Mouse (Mus musculus): ENCODE measurements at regions not wholly inside any gene's neighbourhood (a gene's known extent, or its start where the extent isn't known, plus 50 kb on each side); places are given as distances from the start of the nearest gene placed in this dataset.

DNA sequence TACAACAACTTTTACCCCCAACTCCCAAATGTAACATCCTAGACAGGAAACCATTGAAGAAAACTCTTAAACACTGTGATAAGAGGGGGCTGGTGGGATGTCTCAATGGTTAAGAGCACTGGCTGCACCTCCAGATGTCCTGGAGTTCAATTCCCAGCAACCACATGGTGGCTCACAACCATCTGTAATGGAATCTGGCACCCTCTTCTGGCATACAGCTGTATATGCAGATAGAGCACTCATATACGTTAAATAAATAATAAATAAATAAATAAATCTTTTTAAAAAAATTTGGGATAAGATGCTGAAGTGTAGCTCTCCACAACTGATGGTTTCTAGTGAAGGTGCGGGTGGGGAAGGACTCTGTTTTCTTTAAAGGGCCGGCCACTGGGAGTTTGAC, 69.3 kb downstream of the Kctd15 start:
- DNase-seq (ENCODE audit: low read depth, low spot score): no peak

DNA sequence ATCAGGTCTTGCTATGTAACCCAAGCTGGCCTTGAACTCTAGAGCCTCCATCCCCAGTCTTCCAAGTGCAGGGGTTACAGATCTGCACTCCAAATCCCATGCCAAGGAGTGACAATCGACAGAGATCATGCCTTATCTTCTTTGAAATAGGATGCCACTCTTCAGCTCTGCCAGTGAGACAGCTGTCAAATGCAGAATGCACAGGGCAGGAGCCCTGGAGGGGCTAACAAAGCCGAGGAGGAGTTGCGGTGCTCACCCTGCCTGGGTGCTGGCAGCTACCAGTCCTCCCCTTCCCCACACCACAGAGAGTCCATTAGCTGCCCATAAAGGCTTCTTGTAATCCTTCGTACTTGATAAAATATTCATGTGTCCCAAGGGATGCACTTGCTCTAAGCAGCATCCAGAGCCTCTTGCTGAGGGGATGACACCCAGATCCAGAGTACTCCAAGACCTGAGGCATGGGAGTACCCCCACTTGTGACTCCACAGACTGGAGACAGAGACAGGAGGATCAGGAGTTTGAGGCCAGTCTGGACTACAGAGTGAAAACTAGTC, 71.1 kb downstream of the Kctd15 start:
- DNase-seq (ENCODE audit: low read depth, low spot score): no peak

DNA sequence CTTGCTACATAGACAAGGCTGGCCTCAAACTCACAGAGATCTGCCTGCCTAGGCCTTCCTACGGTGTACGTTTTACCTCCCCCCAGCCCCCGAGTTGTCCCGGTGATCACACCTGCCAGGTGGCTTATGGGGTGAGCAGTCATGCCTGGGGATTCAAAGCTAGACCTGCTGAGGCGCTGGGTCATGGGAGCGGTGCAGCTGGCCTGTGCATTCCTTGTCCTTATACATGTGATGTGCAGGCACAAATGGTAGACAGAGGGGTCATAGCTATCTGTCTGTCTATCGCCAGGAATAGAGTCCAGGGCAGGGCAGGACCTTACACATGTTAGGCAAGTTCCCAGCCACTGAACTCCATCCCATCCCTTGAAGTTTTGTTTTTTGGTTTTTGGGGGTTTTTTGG, 71.7 kb downstream of the Kctd15 start:
- DNase-seq (ENCODE audit: low read depth, low spot score): no peak

- no peak for DNase-seq (ENCODE audit: low read depth, low spot score)
Measured at GRCm38 (mm10) chr7:34580866-34581265, 75.7 kb downstream of the Kctd15 start.

GRCm38 (mm10) chr7:34571295-34571694, 85.2 kb downstream of the Kctd15 start:
- DNase-seq (ENCODE audit: low read depth, low spot score): peak; percentile 21

DNA sequence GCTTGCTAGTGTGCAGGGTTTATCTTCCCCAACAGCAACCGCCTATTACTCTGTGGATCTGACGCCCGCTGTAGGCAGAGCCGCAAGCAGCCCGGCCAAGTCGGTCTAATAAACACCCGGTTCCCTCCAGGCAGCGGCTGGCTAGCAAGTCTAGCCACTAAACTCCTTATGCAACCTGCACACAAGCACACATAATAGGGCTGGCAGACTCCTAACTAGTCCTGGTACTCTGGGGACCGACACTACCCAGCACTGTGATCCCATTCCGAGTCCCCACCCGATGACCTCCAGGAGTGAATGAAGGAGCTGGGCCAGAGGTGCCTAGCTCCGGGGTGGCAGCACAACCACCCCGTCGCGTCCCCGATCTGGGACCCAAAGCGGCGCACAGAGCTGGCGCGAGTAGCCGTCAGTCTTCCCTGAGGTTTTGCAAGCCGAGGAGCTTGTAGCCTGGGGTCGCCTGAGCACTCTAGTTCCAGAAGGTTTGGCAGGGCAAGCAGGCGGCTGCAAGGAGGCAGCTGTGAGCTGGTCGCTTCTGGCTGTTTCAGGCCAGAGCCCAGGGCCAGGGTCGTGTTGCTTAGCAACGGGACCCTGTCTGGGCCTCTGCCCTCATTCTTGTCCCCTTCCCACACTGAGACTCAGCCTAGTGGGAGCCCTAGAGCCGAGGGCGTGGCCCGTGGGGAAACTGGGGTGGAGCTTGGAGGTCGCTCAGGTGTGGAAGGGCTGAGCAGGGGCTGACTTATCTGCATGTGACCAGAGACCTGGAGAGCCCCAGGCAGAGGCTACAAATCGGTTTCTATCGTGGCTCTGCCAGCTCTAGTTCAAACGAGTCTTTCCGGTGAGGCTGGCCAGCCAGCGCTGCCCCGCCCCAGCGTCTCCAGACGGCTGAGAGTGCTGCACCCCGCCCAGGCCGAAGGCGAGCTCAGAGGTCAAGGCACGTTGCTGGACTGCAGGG, 86.1 kb downstream of the Kctd15 start:
- DNase-seq (ENCODE audit: low read depth, low spot score): peak; percentile 59

GRCm38 (mm10) chr7:34569747-34570113, 86.8 kb downstream of the Kctd15 start:
- no peak for DNase-seq (ENCODE audit: low read depth, low spot score)

GRCm38 (mm10) chr7:34567575-34567974, 89.0 kb downstream of the Kctd15 start:
- no peak for DNase-seq (ENCODE audit: low read depth, low spot score)

DNA sequence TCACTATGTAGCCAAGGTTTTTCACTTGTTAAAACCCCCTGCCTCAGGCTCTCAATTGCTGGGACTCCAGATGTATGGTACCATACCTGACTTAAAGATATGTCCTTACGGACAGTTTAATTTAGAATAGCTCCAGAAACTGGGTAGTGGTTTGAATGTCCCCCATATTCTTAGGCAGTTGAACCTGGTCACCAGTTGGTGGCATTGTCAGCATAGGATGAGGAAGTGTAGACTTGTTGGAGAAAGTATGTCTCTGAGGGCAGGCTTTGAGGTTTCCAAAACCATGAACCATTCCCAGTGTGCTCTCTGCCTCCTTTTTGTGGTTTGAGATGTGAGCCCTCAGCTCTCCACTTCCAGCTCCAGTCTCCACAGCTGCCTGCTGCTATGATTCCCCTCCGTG, 94.4 kb downstream of the Kctd15 start:
- DNase-seq (ENCODE audit: low read depth, low spot score): no peak

- no peak for DNase-seq (ENCODE audit: low read depth, low spot score)
Measured at GRCm38 (mm10) chr7:34558615-34559343, 97.8 kb downstream of the Kctd15 start.

DNA sequence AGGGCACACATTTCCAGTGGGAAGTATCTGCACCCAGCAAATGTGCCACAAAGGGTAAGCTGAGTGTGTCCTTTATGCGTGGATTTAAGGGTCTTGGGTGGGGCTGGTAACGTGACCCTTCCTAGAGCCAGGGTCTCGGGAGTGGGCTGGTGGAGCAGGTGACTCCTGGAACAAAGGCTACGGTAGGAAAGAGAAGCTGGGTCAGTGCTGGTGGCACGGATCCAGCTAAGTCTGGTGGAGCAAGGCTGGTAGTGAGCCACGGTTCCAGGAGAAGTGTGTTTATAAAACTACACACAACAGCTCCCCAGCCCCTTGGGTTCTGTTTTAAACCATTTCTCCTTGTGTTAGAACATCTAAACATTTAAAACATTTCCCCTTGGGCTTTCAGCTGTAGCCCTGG, 101.3 kb downstream of the Kctd15 start:
- no peak for DNase-seq (ENCODE audit: low read depth, low spot score)

- DNase-seq (ENCODE audit: low read depth, low spot score): no peak
Measured at GRCm38 (mm10) chr7:34546609-34547316, 109.8 kb downstream of the Kctd15 start.

DNA sequence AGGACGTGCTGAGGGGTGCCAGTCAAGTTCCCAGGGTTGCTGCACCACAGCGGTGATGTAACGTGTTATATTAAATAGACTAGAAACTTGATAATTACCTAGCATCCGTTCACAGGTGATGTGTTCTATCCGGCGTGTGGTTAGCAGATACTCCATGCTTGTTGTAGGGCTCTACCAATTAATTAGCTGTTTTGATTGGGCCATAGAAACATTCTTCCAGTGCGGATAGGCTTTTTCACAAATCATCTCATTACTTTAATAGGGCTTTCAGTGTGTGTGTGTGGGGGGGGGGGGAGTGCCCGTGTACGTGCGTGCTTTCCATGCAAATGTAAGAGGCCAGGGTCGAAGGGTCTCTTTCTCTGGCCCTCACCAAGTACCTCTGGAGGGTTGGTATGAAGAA, 110.6 kb downstream of the Kctd15 start:
- DNase-seq (ENCODE audit: low read depth, low spot score): no peak

- DNase-seq (ENCODE audit: low read depth, low spot score): no peak
Measured at GRCm38 (mm10) chr7:34541906-34542305, 114.6 kb downstream of the Kctd15 start.

DNA sequence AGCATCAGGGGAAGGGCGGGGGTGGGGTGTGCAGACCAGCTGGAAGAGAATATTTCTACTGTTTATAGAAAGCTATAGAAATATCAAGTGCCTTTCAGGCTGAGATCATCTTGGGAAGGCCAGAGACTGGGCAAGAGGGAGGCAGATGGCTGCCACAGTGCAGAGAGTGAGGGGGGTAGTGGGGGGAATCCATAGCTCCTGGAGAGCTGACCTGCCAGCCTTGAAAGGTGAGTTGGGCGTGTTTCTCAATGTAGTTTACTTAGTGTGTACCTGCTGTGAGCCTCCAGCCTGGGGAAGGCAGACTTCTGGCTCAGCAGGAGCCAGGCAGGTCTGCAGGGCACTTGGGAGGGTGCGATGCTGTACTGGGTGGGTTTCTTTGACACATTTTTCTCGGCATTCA, 115.5 kb downstream of the Kctd15 start:
- no peak for DNase-seq (ENCODE audit: low read depth, low spot score)

DNA sequence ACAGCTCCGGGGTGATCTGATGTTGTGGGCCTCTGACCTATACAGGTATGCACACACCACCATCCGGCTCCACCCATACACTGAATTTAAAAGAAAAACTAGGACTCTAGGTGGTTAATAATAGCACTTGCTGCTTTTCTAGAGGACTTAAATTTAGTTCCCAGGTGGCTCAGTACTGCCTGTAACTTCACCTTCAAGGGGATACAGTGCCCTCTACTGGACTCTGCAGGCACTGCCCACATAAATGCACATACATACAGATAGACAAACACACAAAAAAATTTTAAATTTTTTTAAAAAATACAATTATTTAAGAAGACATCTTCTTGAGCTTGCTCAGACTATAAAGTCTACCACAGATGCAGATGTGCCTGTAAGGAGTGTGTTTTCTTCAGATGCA, 116.7 kb downstream of the Kctd15 start:
- no peak for DNase-seq (ENCODE audit: low read depth, low spot score)

DNA sequence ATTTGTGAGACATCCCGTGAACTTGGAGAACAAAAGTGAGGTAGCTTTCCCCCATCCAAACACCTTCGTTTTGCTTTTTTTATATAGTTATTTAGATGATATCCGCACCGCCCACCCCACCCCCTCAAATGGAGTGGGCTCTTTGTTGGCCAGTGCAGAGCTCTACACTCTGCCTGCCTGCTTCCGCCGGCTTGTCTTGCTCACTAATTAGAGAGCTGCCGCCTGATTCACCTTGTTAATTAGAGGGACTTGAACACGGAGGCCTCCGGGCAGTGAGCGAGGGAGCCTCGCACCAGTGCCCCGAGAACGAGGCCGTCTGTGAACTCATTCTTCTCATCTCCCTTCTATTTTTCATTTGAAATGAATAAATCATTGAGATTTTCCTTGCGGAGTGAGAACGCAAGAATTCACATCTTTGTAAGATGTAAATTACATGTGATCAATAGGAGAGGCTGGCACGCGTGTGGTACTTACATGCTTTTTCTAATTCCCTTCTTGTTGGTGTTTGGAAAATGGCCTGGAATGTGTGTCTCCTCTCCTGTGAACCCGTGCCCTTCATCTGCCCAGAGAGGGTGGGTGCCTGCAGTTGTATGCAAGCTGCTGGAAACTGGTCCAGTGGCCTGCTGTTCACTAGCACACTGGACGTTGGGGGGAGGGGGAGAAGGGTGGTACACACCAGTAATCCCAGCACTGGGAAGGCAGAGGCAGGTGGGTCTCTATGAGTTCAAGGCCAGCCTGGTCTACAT, 118.0 kb downstream of the Kctd15 start:
- DNase-seq (ENCODE audit: low read depth, low spot score): no peak

DNA sequence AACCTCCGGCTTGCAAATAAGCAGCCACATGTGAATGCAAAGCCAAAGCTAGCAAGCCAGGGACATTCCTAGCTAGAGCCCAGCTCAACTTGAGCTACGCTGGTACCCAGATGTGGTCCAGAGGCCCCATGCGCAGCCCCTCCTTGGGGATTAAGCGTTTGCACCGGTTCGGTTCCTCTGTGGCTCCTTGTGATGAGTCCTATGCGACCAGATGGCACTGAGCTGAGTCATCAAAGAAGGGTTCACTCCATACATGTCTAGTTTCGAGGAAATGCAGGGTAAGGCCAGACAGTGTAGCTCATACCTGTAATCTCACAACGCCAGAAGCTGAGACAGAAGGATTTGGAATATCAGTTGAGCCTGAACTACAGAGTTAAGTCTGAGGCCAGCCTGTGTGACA, 119.4 kb downstream of the Kctd15 start:
- DNase-seq (ENCODE audit: low read depth, low spot score): no peak

GRCm38 (mm10) chr7:34534241-34534640, 122.3 kb downstream of the Kctd15 start:
- DNase-seq (ENCODE audit: low read depth, low spot score): no peak

DNA sequence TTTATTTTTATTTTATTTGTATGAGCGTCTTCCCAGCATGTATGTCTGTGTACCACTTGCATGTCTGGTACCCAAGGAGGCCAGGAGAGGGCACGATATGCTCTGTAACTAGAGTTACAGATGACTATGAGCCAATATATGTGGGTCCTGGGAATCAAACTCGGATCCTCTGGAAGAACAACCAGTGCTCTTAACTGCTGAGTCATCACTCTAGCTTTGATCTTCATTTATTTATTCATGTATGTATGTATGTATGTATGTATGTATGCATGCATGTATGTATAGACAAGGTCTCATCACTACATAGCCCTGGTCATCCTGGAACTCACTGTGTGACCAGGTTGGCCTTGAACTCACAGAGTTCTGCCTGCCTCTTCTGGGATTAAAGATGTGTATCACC, 124.9 kb downstream of the Kctd15 start:
- DNase-seq (ENCODE audit: low read depth, low spot score): no peak

- DNase-seq (ENCODE audit: low read depth, low spot score): no peak
Measured at GRCm38 (mm10) chr7:34507858-34508257, 114.7 kb upstream of the Lsm14a start.
